Mouse (Mus musculus) neural tube, embryonic 15.5 days (tissue): ENCODE measurements around the gene Acp4. TPM values are rescaled to one million over a fixed set of nuclear protein-coding genes. Genes with fewer than 3 reads are reported as not detected.

Experiments used
- ATAC-seq: fragments of 200-750 bp; cut with Nextera tagmentation; 2 replicates; pipeline ENCODE4 v1.8.0; 2017; ENCODE audit warnings: mild to moderate bottlenecking, moderate TSS enrichment, moderate library complexity; ENCODE audit not compliant: low FRiP score
- H3K27ac ChIP-seq: fragments of 300-500 bp; sonication (generic); replicated peaks from 2 replicates; pipeline ENCODE4 v1.5.1; 2015; ENCODE audit warnings: mild to moderate bottlenecking, inconsistent platforms
- H3K27me3 ChIP-seq: fragments of 300-500 bp; sonication (generic); replicated peaks from 2 replicates; pipeline ENCODE4 v1.6.1; 2015; ENCODE audit warnings: inconsistent platforms
- H3K36me3 ChIP-seq: fragments of 300-500 bp; sonication (generic); 2 replicates; pipeline ENCODE4 v1.6.1; 2015; ENCODE audit warnings: inconsistent platforms
- H3K4me1 ChIP-seq: fragments of 300-500 bp; sonication (generic); 2 replicates; pipeline ENCODE4 v1.6.1; 2015; ENCODE audit warnings: inconsistent platforms
- H3K4me2 ChIP-seq: fragments of 300-500 bp; sonication (generic); 2 replicates; pipeline ENCODE4 v1.6.1; 2015; ENCODE audit warnings: inconsistent platforms, mild to moderate bottlenecking, moderate library complexity
- H3K4me3 ChIP-seq: fragments of 300-500 bp; sonication (generic); replicated peaks from 2 replicates; pipeline ENCODE4 v1.5.1; 2015; ENCODE audit warnings: mild to moderate bottlenecking, inconsistent platforms
- H3K9ac ChIP-seq: fragments of 300-500 bp; sonication (generic); replicated peaks from 2 replicates; pipeline ENCODE4 v1.6.1; 2015; ENCODE audit warnings: mild to moderate bottlenecking, inconsistent platforms
- H3K9me3 ChIP-seq: fragments of 300-500 bp; sonication (generic); replicated peaks from 2 replicates; pipeline ENCODE4 v1.6.1; 2016; ENCODE audit warnings: inconsistent platforms
- WGBS: fragments of 180-500 bp; shearing (Covaris S2); methylation state at CpG from one replicate; pipeline ENCODE4 v1.1.7; 2015; ENCODE audit warnings: mixed read lengths; 5-methylcytosine and 5-hydroxymethylcytosine counted together
- polyA plus RNA-seq: library from polyadenylated mRNA; unstranded; fragments of >200 nt; fragmentation: Nextera tagmentation; extraction: Ambion mirVana; gene quantifications from 2 replicates; pipeline ENCODE4 v1.2.1, GENCODE M21; 2015

The Acp4 gene
- polyA plus RNA-seq, 1 experiment from 2014 or later = 0.15 TPM

- no peaks in the 10 kb centered on the region for H3K27me3 ChIP-seq
- 69% methylated on average over 1 of the region's 1 CpGs for WGBS
- H3K4me2 ChIP-seq = no peak overlapping the region
- H3K9ac ChIP-seq = no peak overlapping the region
- H3K4me1 ChIP-seq = no peaks in the 10 kb centered on the region
- H3K9me3 ChIP-seq = no peaks in the 10 kb centered on the region
- ATAC-seq = no peak
- H3K4me3 ChIP-seq = no peak overlapping the region
- H3K27ac ChIP-seq = no peak overlapping the region
- H3K36me3 ChIP-seq = no peaks in the 10 kb centered on the region
Measured at GRCm38 (mm10) chr7:44280959-44281358, 23.8 kb upstream of the Acp4 start.

GRCm38 (mm10) chr7:44277250-44277622 is 20.1 kb upstream of the Acp4 start:
- Histone ChIP-seq H3K4me1 (no peaks in the 10 kb centered on the region), H3K9me3 (no peaks in the 10 kb centered on the region), H3K36me3 (no peaks in the 10 kb centered on the region), H3K4me3 (no peak overlapping the region), H3K9ac (no peak overlapping the region), H3K4me2 (no peak overlapping the region), H3K27me3 (peaks cover 10% of the 10 kb centered on the region; the same call in 1 of the 2 replicates), H3K27ac (no peak overlapping the region)
- no peak for ATAC-seq
- 41% methylated on average over 2 of the region's 2 CpGs for WGBS

- H3K9ac ChIP-seq = no peak overlapping the region
- ATAC-seq = no peak
- H3K36me3 ChIP-seq = no peaks in the 10 kb centered on the region
- H3K27ac ChIP-seq = no peak overlapping the region
- no peaks in the 10 kb centered on the region for H3K4me1 ChIP-seq
- H3K4me3 ChIP-seq = no peak overlapping the region
- H3K9me3 ChIP-seq = no peaks in the 10 kb centered on the region
- H3K4me2 ChIP-seq = no peak overlapping the region
- peaks cover 10% of the 10 kb centered on the region; the same call in 1 of the 2 replicates for H3K27me3 ChIP-seq
- 71% methylated on average over 7 of the region's 10 CpGs for WGBS
Measured at GRCm38 (mm10) chr7:44276461-44277249, 19.5 kb upstream of the Acp4 start.

GRCm38 (mm10) chr7:44275546-44275945 is 18.4 kb upstream of the Acp4 start:
- Histone ChIP-seq H3K27me3 (peaks cover 13% of the 10 kb centered on the region; the same call in 1 of the 2 replicates), H3K4me3 (no peak overlapping the region), H3K4me1 (no peaks in the 10 kb centered on the region), H3K9ac (no peak overlapping the region), H3K36me3 (no peaks in the 10 kb centered on the region), H3K9me3 (no peaks in the 10 kb centered on the region), H3K4me2 (no peak overlapping the region), H3K27ac (no peak overlapping the region)
- WGBS = 72% methylated on average over 3 of the region's 3 CpGs
- no peak for ATAC-seq

GRCm38 (mm10) chr7:44274096-44274495 is 16.9 kb upstream of the Acp4 start:
- 39% methylated on average over 11 of the region's 11 CpGs for WGBS
- Histone ChIP-seq H3K4me1 (no peaks in the 10 kb centered on the region), H3K27ac (no peak overlapping the region), H3K9ac (no peak overlapping the region), H3K27me3 (peaks cover 15% of the 10 kb centered on the region), H3K36me3 (no peaks in the 10 kb centered on the region), H3K4me2 (no peak overlapping the region), H3K9me3 (no peaks in the 10 kb centered on the region), H3K4me3 (no peak overlapping the region)
- ATAC-seq = no peak

GRCm38 (mm10) chr7:44273446-44273845 is 16.3 kb upstream of the Acp4 start:
- Histone ChIP-seq H3K9me3 (no peaks in the 10 kb centered on the region), H3K4me1 (no peaks in the 10 kb centered on the region), H3K27me3 (peaks cover 15% of the 10 kb centered on the region), H3K4me3 (no peak overlapping the region), H3K4me2 (no peak overlapping the region), H3K36me3 (no peaks in the 10 kb centered on the region), H3K27ac (no peak overlapping the region), H3K9ac (no peak overlapping the region)
- 58% methylated on average over 7 of the region's 7 CpGs for WGBS
- ATAC-seq = no peak

GRCm38 (mm10) chr7:44272546-44272945 is 15.4 kb upstream of the Acp4 start:
- H3K4me3 ChIP-seq = no peak overlapping the region
- H3K9me3 ChIP-seq = no peaks in the 10 kb centered on the region
- H3K27me3 ChIP-seq = peaks cover 15% of the 10 kb centered on the region
- H3K36me3 ChIP-seq = no peaks in the 10 kb centered on the region
- 89% methylated on average over 7 of the region's 7 CpGs for WGBS
- H3K9ac ChIP-seq = no peak overlapping the region
- H3K4me2 ChIP-seq = no peak overlapping the region
- no peak overlapping the region for H3K27ac ChIP-seq
- no peak for ATAC-seq
- no peaks in the 10 kb centered on the region for H3K4me1 ChIP-seq

- Histone ChIP-seq H3K4me2 (no peak overlapping the region), H3K4me1 (no peaks in the 10 kb centered on the region), H3K4me3 (no peak overlapping the region), H3K9ac (no peak overlapping the region), H3K36me3 (no peaks in the 10 kb centered on the region), H3K27me3 (peaks cover 15% of the 10 kb centered on the region), H3K27ac (no peak overlapping the region), H3K9me3 (no peaks in the 10 kb centered on the region)
- WGBS = 66% methylated on average over 2 of the region's 2 CpGs
- ATAC-seq = peak; percentile 53; the same call in 1 of the 2 replicates
Measured at GRCm38 (mm10) chr7:44271309-44271708, 14.1 kb upstream of the Acp4 start.

GRCm38 (mm10) chr7:44269397-44269796 is 12.2 kb upstream of the Acp4 start:
- H3K4me1 ChIP-seq = no peaks in the 10 kb centered on the region
- H3K27me3 ChIP-seq = peaks cover 18% of the 10 kb centered on the region
- H3K36me3 ChIP-seq = no peaks in the 10 kb centered on the region
- no peak overlapping the region for H3K9ac ChIP-seq
- no peak for ATAC-seq
- H3K27ac ChIP-seq = no peak overlapping the region
- no peaks in the 10 kb centered on the region for H3K9me3 ChIP-seq
- 93% methylated on average over 2 of the region's 2 CpGs for WGBS
- no peak overlapping the region for H3K4me3 ChIP-seq
- no peak overlapping the region for H3K4me2 ChIP-seq

- Histone ChIP-seq H3K27ac (no peak overlapping the region), H3K27me3 (peaks cover 7% of the 10 kb centered on the region; the same call in 1 of the 2 replicates), H3K36me3 (no peaks in the 10 kb centered on the region), H3K9me3 (no peaks in the 10 kb centered on the region), H3K9ac (no peak overlapping the region), H3K4me3 (no peak overlapping the region), H3K4me1 (peaks cover 4% of the 10 kb centered on the region), H3K4me2 (no peak overlapping the region)
- 83% methylated on average over 11 of the region's 11 CpGs for WGBS
- no peak for ATAC-seq
Measured at GRCm38 (mm10) chr7:44268117-44268516, 10.9 kb upstream of the Acp4 start.

GRCm38 (mm10) chr7:44262791-44263643 is 5.8 kb upstream of the Acp4 start:
- Histone ChIP-seq H3K9ac (peak overlapping the region; percentile 47), H3K4me1 (peaks cover 7% of the 10 kb centered on the region), H3K27me3 (0 out of 2 replicates have a peak, but pooled peaks cover 11% of the 10 kb centered on the region), H3K36me3 (no peaks in the 10 kb centered on the region), H3K27ac (peak overlapping the region; percentile 75), H3K9me3 (no peaks in the 10 kb centered on the region), H3K4me2 (peak overlapping the region; percentile 76), H3K4me3 (peak overlapping the region; percentile 38)
- WGBS = 1% methylated on average over 34 of the region's 34 CpGs
- ATAC-seq = peak; percentile 87

GRCm38 (mm10) chr7:44261147-44261546 is 4.0 kb upstream of the Acp4 start, which contains the start of gene Gm15517:
Gene Gm15517, plus strand, starts transcription at chr7:44261447.
- no peak within 1 kb of the TSS for H3K9ac ChIP-seq
- H3K4me3 ChIP-seq = no peak within 1 kb of the TSS
- 0 out of 2 replicates have a peak, but pooled peaks cover 11% of the 10 kb centered on the region for H3K27me3 ChIP-seq
- no peaks in the 10 kb centered on the region for H3K9me3 ChIP-seq
- 46% methylated on average over 5 of the region's 5 CpGs for WGBS
- no peaks in the 10 kb centered on the region for H3K36me3 ChIP-seq
- peaks cover 7% of the 10 kb centered on the region for H3K4me1 ChIP-seq
- no peak for ATAC-seq
- no peak within 1 kb of the TSS for H3K27ac ChIP-seq
- no peak within 1 kb of the TSS for H3K4me2 ChIP-seq
